Mouse (Mus musculus) ES-Bruce4 (cell line): ENCODE measurements around the gene Cit.

ENCODE experiments used
- CTCF ChIP-seq: IDR thresholded peaks from one replicate; pipeline ENCODE4 v1.8.1; 2011; ENCODE audit warnings: low read depth, low read length
- EP300 ChIP-seq: IDR thresholded peaks from 2 replicates; pipeline ENCODE4 v1.6.1; 2011; ENCODE audit warnings: low read depth, low read length; ENCODE audit not compliant: insufficient read depth
- POLR2A ChIP-seq: IDR thresholded peaks from one replicate; pipeline ENCODE4 v1.8.1; 2011; ENCODE audit warnings: low read length; ENCODE audit not compliant: insufficient read depth

- TF ChIP-seq CTCF (no peak), EP300 (no peak), POLR2A (no peak)
Observed at GRCm38 (mm10) chr5:116021552-116021951, 176.5 kb downstream of the Cit start.
